Mouse (Mus musculus) neural tube, embryonic 15.5 days (tissue): ENCODE results near the gene Adck2. TPM values are rescaled to one million over a fixed set of nuclear protein-coding genes. Genes with fewer than 3 reads are reported as not detected.

Experiments
- ATAC-seq: fragments of 200-750 bp; cut with Nextera tagmentation; 2 replicates; pipeline ENCODE4 v1.8.0; 2017; ENCODE audit warnings: mild to moderate bottlenecking, moderate TSS enrichment, moderate library complexity; ENCODE audit not compliant: low FRiP score
- H3K27ac ChIP-seq: fragments of 300-500 bp; sonication (generic); replicated peaks from 2 replicates; pipeline ENCODE4 v1.5.1; 2015; ENCODE audit warnings: mild to moderate bottlenecking, inconsistent platforms
- H3K27me3 ChIP-seq: fragments of 300-500 bp; sonication (generic); replicated peaks from 2 replicates; pipeline ENCODE4 v1.6.1; 2015; ENCODE audit warnings: inconsistent platforms
- H3K36me3 ChIP-seq: fragments of 300-500 bp; sonication (generic); 2 replicates; pipeline ENCODE4 v1.6.1; 2015; ENCODE audit warnings: inconsistent platforms
- H3K4me1 ChIP-seq: fragments of 300-500 bp; sonication (generic); 2 replicates; pipeline ENCODE4 v1.6.1; 2015; ENCODE audit warnings: inconsistent platforms
- H3K4me2 ChIP-seq: fragments of 300-500 bp; sonication (generic); 2 replicates; pipeline ENCODE4 v1.6.1; 2015; ENCODE audit warnings: inconsistent platforms, mild to moderate bottlenecking, moderate library complexity
- H3K4me3 ChIP-seq: fragments of 300-500 bp; sonication (generic); replicated peaks from 2 replicates; pipeline ENCODE4 v1.5.1; 2015; ENCODE audit warnings: mild to moderate bottlenecking, inconsistent platforms
- H3K9ac ChIP-seq: fragments of 300-500 bp; sonication (generic); replicated peaks from 2 replicates; pipeline ENCODE4 v1.6.1; 2015; ENCODE audit warnings: mild to moderate bottlenecking, inconsistent platforms
- H3K9me3 ChIP-seq: fragments of 300-500 bp; sonication (generic); replicated peaks from 2 replicates; pipeline ENCODE4 v1.6.1; 2016; ENCODE audit warnings: inconsistent platforms
- WGBS: fragments of 180-500 bp; shearing (Covaris S2); methylation state at CpG from one replicate; pipeline ENCODE4 v1.1.7; 2015; ENCODE audit warnings: mixed read lengths; 5-methylcytosine and 5-hydroxymethylcytosine counted together
- polyA plus RNA-seq: library from polyadenylated mRNA; unstranded; fragments of >200 nt; fragmentation: Nextera tagmentation; extraction: Ambion mirVana; gene quantifications from 2 replicates; pipeline ENCODE4 v1.2.1, GENCODE M21; 2015

Adck2 gene
- polyA plus RNA-seq, 1 experiment from 2014 or later: 45.3 TPM

DNA sequence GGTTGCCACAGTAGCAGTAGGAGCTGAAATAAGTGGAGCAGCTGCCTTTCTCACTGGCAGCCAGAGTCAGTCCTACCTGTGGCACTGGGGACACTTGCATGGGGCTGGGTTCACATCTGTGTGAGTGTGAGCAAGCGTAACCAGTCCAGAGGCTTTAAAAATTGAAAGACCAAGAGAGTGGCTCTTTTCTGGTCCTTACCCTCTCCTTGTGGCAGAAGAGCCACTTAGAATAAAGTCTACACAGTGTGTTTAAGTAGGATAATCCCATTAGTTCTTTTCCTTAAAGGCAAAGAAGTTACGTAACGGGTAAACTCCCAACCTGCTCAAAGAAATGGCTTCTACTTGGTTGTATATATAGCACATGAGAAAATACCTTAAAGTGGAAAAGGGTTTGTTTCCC is 27.2 kb downstream of the Adck2 start:
- Histone ChIP-seq H3K9ac (no peak overlapping the region), H3K4me2 (no peak overlapping the region), H3K27ac (no peak overlapping the region), H3K4me3 (no peak overlapping the region), H3K27me3 (no peaks in the 10 kb centered on the region), H3K9me3 (no peaks in the 10 kb centered on the region), H3K36me3 (peaks cover 45% of the 10 kb centered on the region), H3K4me1 (no peaks in the 10 kb centered on the region)
- ATAC-seq: no peak
- 97% methylated on average over 3 of the region's 3 CpGs for WGBS

DNA sequence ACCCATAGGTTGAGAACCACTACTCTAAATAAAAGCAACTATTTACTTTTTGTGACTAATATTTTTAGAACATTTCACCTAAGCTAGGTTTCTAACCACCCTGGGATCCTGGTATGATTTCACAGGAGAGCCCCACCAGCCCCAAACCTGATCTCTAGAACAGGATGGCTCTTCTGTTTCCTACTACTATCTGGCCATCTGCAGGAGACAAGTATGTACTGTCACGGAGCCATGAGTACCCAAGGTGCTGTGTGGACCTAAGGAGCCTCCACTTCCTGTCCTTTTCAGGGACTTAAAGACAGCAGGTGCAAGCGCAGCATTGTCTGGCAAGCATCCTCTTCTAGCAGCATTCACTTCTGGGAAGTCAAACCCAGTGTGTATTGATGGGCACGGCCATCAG is 28.2 kb downstream of the Adck2 start:
- no peak overlapping the region for H3K4me3 ChIP-seq
- no peaks in the 10 kb centered on the region for H3K27me3 ChIP-seq
- no peaks in the 10 kb centered on the region for H3K9me3 ChIP-seq
- peaks cover 43% of the 10 kb centered on the region for H3K36me3 ChIP-seq
- 93% methylated on average over 3 of the region's 3 CpGs for WGBS
- no peak overlapping the region for H3K9ac ChIP-seq
- no peak overlapping the region for H3K27ac ChIP-seq
- no peak for ATAC-seq
- H3K4me1 ChIP-seq: no peaks in the 10 kb centered on the region
- H3K4me2 ChIP-seq: no peak overlapping the region

- ATAC-seq: no peak
- H3K4me1 ChIP-seq: no peaks in the 10 kb centered on the region
- 81% methylated on average over 5 of the region's 5 CpGs for WGBS
- H3K9me3 ChIP-seq: no peaks in the 10 kb centered on the region
- H3K4me2 ChIP-seq: no peak overlapping the region
- H3K9ac ChIP-seq: no peak overlapping the region
- H3K4me3 ChIP-seq: no peak overlapping the region
- peaks cover 28% of the 10 kb centered on the region for H3K36me3 ChIP-seq
- no peaks in the 10 kb centered on the region for H3K27me3 ChIP-seq
- H3K27ac ChIP-seq: no peak overlapping the region
These were observed 30.9 kb downstream of the Adck2 start for GRCm38 (mm10) chr6:39604565-39604964.

DNA sequence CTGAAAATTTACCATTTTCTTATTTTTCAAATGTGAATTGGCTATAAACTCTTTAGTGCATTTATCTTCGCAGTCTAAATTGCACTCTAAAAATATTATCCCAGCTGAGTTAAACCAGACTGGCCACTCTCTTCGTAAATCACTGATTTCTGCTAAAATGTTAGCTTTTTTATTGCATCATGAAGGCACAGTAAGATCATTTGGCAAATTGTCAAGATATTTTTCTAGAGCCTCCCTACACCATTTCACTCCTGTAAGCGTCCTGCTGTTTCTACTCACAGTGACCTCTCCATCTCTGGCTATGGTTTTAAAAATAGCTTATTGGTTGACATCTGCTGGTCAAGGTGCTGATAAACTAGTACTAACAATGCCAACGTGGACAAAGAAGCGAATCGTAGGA is 32.4 kb downstream of the Adck2 start:
- H3K4me1 ChIP-seq: no peaks in the 10 kb centered on the region
- 87% methylated on average over 6 of the region's 6 CpGs for WGBS
- H3K27me3 ChIP-seq: no peaks in the 10 kb centered on the region
- H3K4me2 ChIP-seq: no peak overlapping the region
- H3K27ac ChIP-seq: no peak overlapping the region
- H3K36me3 ChIP-seq: peaks cover 17% of the 10 kb centered on the region
- ATAC-seq: no peak
- no peak overlapping the region for H3K9ac ChIP-seq
- H3K9me3 ChIP-seq: no peaks in the 10 kb centered on the region
- no peak overlapping the region for H3K4me3 ChIP-seq

- no peak overlapping the region for H3K27ac ChIP-seq
- no peaks in the 10 kb centered on the region for H3K4me1 ChIP-seq
- 80% methylated on average over 3 of the region's 3 CpGs for WGBS
- no peak for ATAC-seq
- H3K27me3 ChIP-seq: no peaks in the 10 kb centered on the region
- peaks cover 16% of the 10 kb centered on the region for H3K36me3 ChIP-seq
- H3K9ac ChIP-seq: no peak overlapping the region
- no peak overlapping the region for H3K4me3 ChIP-seq
- H3K4me2 ChIP-seq: no peak overlapping the region
- no peaks in the 10 kb centered on the region for H3K9me3 ChIP-seq
These were observed 33.2 kb downstream of the Adck2 start for GRCm38 (mm10) chr6:39606862-39607261.

DNA sequence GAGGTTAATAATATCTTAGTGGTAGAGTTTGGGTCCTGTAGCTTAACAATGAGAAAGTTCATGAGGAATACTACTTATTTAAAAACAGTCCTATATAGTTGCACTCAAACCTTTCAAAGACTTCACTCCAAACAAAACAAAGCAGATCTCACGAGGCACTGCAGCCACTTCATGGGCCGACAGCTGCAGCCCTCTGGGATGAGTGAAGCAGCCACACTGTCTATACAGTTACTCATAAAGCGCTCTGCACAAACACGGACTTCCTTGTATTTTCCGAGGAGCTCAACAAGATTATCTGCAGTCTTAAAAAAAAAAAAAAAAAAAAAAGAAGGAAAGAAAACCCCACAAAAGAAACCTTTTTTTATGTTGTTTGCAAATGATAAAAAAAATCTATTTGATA is 33.7 kb downstream of the Adck2 start:
- H3K9ac ChIP-seq: no peak overlapping the region
- no peak overlapping the region for H3K27ac ChIP-seq
- H3K4me1 ChIP-seq: no peaks in the 10 kb centered on the region
- peaks cover 11% of the 10 kb centered on the region; the same call in 1 of the 2 replicates for H3K36me3 ChIP-seq
- H3K27me3 ChIP-seq: no peaks in the 10 kb centered on the region
- H3K9me3 ChIP-seq: no peaks in the 10 kb centered on the region
- ATAC-seq: no peak
- no peak overlapping the region for H3K4me3 ChIP-seq
- 80% methylated on average over 5 of the region's 5 CpGs for WGBS
- H3K4me2 ChIP-seq: no peak overlapping the region

DNA sequence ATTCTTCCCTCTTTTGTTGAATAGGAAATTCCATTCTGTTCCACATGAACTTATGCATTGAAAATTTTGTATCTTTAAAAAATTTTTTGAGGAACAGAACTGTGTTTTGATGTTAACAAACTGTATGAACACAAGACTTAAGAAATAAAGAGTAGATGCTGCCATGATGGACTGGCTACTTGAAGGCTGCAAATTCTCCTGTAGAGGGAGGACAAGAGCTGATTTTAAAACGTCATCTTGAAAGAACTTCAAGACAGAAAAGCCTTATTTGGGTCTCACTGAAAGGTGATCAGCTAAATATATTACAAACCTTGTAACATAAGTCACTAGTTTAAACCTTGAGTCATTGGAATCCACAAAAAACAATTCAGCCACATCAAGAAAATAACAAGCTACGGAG is 36.5 kb downstream of the Adck2 start:
- WGBS: 61% methylated on average over 2 of the region's 2 CpGs
- ATAC-seq: no peak

GRCm38 (mm10) chr6:39611296-39611695 is 37.6 kb downstream of the Adck2 start:
- Histone ChIP-seq H3K9me3 (no peaks in the 10 kb centered on the region), H3K4me3 (no peak overlapping the region), H3K4me1 (no peaks in the 10 kb centered on the region), H3K4me2 (no peak overlapping the region), H3K9ac (no peak overlapping the region), H3K36me3 (peaks cover 35% of the 10 kb centered on the region), H3K27ac (no peak overlapping the region), H3K27me3 (no peaks in the 10 kb centered on the region)
- no peak for ATAC-seq
- WGBS: 92% methylated on average over 2 of the region's 2 CpGs

More for the DNA sequence above, 36.5 kb downstream of the Adck2 start:
- Histone ChIP-seq H3K9ac (no peak overlapping the region), H3K27ac (no peak overlapping the region), H3K4me2 (no peak overlapping the region), H3K4me3 (no peak overlapping the region), H3K9me3 (no peaks in the 10 kb centered on the region), H3K36me3 (peaks cover 27% of the 10 kb centered on the region), H3K27me3 (no peaks in the 10 kb centered on the region), H3K4me1 (no peaks in the 10 kb centered on the region)

Other genes with a start within 250 kb of the Adck2 start
- gene Slc37a3, start 196.2 kb upstream of the Adck2 start, polyA plus RNA-seq: 52.6 and 53.1 TPM in 2 replicates
- 0.09 and 1.9 TPM in 2 replicates for gene Rab19, start 192.7 kb upstream of the Adck2 start, polyA plus RNA-seq
- 203 and 231 TPM in 2 replicates for gene Mkrn1, start 153.4 kb upstream of the Adck2 start, polyA plus RNA-seq
- 14.8 and 15.0 TPM in 2 replicates for gene Dennd2a, start 16.0 kb upstream of the Adck2 start, polyA plus RNA-seq
- 2.0 and 3.5 TPM in 2 replicates for gene Gm42420, start 11.9 kb downstream of the Adck2 start, polyA plus RNA-seq
- gene Ndufb2, start 18.7 kb downstream of the Adck2 start, polyA plus RNA-seq: 495 and 582 TPM in 2 replicates
- gene Braf, start 151.6 kb downstream of the Adck2 start, polyA plus RNA-seq: 22.5 and 26.0 TPM in 2 replicates
- 170 and 195 TPM in 2 replicates for gene Mrps33, start 237.1 kb downstream of the Adck2 start, polyA plus RNA-seq